Mouse (Mus musculus): ENCODE results near the gene Kri1. TPM values are rescaled to one million over a fixed set of nuclear protein-coding genes. Genes with fewer than 3 reads are reported as not detected.
"Not testable (repeated sequence)": the region's sequence is repeated elsewhere in the genome, so short reads cannot be mapped to it uniquely, and the experiment has no call there.

Gene Kri1
- total RNA-seq, 2 experiments from 2014 or later = 45.1 to 46.6 TPM

DNA sequence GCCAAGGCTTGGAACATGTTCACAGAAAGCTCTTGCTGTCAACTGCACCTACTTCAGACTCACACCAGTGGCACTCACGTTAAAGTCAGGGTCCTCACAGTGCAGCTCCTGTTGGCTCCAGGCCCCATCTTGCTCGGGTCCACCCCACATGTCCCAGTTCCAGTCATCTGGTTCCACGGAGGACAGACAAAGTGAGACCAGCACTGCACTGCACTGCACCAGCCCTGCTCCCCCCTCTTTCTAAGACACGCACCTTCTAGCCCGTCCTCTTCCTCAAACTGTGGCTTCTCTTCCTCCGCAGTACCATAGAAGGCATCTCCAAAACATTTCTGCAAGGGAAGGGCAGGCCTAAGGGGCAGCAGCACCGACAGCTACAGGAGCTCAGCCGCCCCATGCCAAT lies 11.5 kb downstream of the Kri1 start:
- no peak overlapping the region for H3K4me3 ChIP-seq
- no peak for DNase-seq (ENCODE audit: low spot score in 2 of 2)
- no peak for TF ChIP-seq CTCF (conservative IDR thresholded peaks at IDR 0.05)
- no peak overlapping the region for H3K27ac ChIP-seq

DNA sequence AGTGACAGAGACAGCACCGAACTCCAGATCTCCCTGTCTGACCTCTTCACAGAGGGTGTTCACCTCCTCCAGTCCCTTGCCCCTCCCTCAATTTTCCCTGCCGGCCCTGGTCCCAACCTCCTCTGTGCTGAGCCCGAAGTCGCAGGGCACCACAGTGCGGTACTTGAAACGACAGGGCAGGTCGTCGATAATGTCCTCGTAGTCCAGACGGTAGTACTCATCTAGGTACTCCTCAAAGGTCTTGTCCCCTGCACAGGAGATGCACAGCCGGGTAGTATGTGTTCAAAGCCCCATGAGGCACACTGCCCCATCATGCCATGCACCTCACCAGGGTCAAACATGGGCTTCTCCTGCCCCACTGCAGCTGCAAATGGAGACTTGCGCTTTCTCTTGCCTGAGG lies 12.0 kb downstream of the Kri1 start:
- TF ChIP-seq CTCF (conservative IDR thresholded peaks at IDR 0.05) = no peak
- Histone ChIP-seq H3K27ac (no peak overlapping the region), H3K4me3 (no peak overlapping the region)
- no peak for DNase-seq (ENCODE audit: low spot score in 2 of 2)

DNA sequence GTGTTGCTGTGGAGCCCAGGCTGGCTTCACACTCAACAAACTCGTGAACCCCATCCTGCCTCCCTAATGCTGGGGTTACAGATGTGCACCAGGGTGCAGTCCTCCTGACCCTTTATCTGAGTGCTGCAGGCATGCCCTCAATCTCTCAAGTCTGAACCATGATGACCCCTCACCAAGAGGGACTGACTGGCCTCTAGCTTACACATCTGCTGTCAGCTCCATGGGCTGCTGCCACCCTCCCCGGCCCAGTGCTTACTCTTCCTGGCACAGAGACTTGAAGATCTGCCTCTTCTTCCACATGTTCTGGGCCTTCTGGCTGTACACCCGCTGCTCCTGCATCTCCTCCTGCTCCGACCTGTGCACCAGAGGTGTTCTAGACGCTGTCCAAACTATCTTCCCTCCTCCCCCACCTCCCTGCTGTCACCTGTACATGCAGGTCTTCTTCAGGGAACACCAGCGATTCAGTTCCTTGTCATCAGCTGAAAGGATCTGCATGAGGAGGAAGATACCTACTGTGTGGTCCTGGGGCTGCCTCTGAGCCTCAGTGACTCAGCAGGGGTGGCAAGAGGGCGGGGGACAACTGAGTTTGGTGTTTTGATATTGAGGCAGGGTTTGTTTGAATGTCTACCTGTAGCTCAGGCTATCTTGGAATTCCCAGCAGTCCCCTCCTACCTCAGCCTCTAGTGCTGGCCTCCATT lies 12.6 kb downstream of the Kri1 start:
- H3K27ac ChIP-seq = no peak overlapping the region
- DNase-seq (ENCODE audit: low spot score in 2 of 2) = no peak
- TF ChIP-seq CTCF (conservative IDR thresholded peaks at IDR 0.05) = no peak
- H3K4me3 ChIP-seq = no peak overlapping the region

DNA sequence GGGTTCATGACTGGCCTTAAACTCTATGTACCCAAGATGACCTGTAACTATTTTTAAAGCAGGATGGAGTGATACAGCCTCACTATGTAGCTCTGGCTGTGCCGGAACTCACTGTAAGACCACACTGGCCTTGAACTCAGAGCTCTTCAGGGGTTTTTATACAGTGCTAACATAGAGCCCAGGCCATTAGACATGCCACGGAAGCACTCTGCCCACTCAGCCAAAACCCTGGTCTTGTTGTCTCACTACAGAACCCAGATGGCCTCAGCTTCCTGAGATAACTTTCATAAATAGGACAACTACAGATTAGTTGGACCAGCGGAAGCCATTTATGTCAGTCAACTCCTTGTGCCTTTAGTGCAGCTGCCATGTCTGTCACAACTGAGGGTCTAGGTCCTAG lies 13.4 kb downstream of the Kri1 start:
- no peak overlapping the region for H3K4me3 ChIP-seq
- DNase-seq (ENCODE audit: low spot score in 2 of 2) = no peak
- H3K27ac ChIP-seq = no peak overlapping the region
- TF ChIP-seq CTCF (conservative IDR thresholded peaks at IDR 0.05) = no peak

DNA sequence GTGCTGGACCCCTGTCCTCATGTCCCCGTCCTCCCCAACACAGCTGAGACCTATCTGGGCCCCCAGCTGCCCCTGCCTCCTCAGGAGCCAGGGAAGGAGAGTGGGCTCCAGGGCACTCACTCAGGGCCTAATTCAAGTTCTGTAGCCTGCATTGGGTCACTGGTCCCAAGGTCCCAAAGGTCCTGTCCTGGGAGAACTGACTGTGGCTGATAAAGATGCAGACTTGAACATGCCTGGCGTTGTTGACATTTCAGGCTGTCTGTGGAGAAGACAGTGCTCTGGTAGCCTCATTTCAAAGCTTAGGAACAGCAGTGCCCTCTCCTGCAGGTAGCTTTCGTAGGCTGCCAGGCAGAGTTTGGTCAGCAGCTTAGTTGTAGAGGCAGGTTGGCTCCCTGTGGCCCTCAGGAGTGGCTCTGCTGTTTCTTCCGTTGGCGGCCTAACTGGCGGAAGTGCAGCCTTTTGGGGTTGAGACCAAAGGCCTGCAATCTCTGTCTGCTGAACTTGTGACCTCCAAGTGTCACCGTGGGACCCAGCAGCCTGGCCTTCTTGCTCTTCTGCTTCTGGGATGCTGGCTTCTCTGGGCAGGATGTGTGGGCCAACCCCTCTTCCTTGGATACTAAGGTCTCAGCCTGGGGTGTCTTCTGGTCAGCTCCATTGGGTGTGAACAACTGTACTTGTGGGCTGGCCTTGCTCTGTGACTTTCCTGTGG lies 14.1 kb downstream of the Kri1 start:
- TF ChIP-seq CTCF (conservative IDR thresholded peaks at IDR 0.05) = no peak
- no peak overlapping the region for H3K4me3 ChIP-seq
- no peak overlapping the region for H3K27ac ChIP-seq
- DNase-seq (ENCODE audit: low spot score in 2 of 2) = no peak

DNA sequence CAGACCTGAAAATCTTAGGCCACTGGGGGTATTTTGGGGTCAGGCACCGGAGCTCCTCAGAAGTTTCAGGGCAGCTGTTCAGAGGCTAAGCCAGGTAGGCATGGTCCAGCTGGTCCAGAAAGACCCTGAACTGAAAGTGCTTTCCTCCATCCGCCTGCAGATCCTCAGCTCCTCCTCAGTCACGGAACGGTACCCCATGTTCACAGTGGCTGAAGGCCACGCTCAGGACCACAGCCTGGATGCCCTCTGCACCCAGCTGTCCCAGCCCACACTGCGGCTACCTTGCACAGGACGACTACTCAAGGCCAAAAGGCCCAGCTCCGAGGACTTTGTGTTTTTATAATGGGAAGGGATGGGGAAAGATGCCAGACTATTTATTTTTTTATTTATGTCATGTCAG lies 14.7 kb downstream of the Kri1 start:
- H3K27ac ChIP-seq = no peak overlapping the region
- DNase-seq (ENCODE audit: low spot score in 2 of 2) = no peak
- no peak for TF ChIP-seq CTCF (conservative IDR thresholded peaks at IDR 0.05)

DNA sequence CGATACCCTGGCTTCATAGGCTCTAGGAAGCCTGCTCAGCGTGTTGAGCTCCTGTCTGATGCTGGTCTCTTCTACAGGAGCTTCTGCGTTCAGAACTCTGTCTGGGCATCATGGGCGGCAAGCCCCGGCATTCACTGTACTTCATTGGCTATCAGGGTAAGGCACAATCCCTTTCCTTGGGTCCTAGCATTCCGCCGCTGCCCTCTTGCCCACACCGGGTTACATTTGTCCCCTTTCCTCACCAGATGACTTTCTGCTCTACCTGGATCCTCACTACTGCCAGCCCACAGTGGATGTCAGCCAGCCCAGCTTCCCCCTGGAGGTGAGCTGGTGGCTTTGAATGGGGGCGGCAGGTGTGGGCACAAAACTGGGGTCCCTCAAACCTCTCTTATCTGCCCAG lies 15.4 kb downstream of the Kri1 start:
- TF ChIP-seq CTCF (conservative IDR thresholded peaks at IDR 0.05) = no peak
- Histone ChIP-seq H3K4me3 (no peak overlapping the region), H3K27ac (no peak overlapping the region)
- no peak for DNase-seq (ENCODE audit: low spot score in 2 of 2)

More for the DNA sequence above, 14.7 kb downstream of the Kri1 start:
- no peak overlapping the region for H3K4me3 ChIP-seq

DNA sequence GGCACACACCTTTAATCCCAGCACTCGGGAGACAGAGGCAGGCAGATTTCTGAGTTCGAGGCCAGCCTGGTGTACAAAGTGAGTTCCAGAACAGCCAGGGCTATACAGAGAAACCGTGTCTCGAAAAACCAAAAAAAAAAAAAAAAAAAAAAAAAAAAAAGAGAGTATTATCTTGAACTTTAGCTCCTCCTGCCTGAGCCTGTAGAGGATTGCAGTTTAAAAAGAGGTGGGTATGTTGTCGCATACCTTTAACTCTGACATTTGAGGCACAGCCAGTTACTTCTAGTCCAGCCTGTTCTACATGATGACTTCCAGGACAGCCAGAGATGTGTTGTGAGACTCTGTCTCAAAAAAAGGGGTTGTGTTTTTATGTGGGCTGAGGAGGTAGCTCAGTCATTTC lies 18.2 kb downstream of the Kri1 start:
- not testable (repeated sequence) for H3K4me3 ChIP-seq; DNase-seq (ENCODE audit: low spot score in 2 of 2); H3K27ac ChIP-seq

DNA sequence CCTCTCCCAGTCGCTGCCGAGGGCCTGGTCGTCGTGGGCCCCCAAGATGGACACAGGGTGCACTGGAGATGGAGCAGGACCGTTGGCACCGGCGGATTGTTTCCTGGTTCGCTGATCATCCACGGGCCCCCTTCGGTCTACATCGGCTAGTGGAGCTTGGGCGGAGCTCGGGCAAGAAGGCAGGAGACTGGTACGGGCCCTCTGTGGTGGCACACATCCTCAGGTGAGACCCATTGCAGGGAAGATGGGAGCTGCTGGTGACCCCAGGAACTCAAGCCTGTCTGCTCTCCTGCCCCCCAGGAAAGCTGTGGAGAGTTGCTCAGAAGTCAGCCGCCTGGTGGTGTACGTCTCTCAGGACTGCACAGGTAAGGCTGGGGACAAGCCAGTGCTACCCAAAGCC lies 19.5 kb downstream of the Kri1 start:
- no peak for TF ChIP-seq CTCF (conservative IDR thresholded peaks at IDR 0.05)
- Histone ChIP-seq H3K27ac (no peak overlapping the region), H3K4me3 (no peak overlapping the region)
- DNase-seq (ENCODE audit: low spot score in 2 of 2) = no peak

DNA sequence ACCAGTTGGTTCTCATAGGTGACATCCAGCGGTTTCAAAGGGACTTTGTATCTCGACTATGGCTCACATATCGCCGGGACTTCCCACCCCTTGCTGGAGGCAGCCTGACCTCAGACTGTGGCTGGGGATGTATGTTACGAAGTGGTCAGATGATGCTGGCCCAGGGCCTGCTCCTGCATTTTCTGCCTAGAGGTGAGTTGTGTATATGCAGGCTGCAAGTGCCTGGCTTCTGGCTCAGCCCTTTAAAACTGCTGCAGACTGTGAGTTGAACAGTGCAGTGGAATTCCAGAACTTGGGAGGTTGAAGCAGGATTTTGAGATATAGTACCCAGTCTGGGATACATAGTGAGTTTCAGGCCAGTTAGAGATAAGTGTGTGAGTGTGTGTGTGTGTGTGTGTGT lies 20.9 kb downstream of the Kri1 start:
- Histone ChIP-seq H3K27ac (no peak overlapping the region), H3K4me3 (no peak overlapping the region; the same call in 1 of the 2 replicates)
- no peak for DNase-seq (ENCODE audit: low spot score in 2 of 2)
- no peak; the same call in 1 of the 2 replicates for TF ChIP-seq CTCF (conservative IDR thresholded peaks at IDR 0.05)

DNA sequence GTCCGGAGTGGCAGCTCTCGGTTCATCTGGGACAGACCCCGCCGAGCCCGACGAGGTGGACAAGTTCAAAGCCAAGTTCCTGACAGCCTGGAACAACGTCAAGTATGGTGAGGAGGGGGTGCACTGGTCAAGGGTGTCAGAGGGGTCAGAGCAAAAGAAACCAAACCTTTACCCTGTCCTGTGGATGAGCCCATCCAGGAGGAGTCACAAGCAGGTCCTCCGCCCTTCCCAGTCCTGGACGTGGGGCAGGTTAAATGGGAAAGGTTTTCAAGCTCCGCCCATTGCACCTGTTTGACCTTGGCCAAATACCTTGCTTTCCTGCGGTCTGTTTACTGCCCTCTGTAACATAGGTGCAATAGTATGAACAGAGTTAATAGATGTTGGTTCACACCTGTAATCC lies 22.2 kb downstream of the Kri1 start:
- no peak for DNase-seq (ENCODE audit: low spot score in 2 of 2)
- peak overlapping the region; percentile 98 for H3K4me3 ChIP-seq
- H3K27ac ChIP-seq = peak overlapping the region; percentile 90
- TF ChIP-seq CTCF (conservative IDR thresholded peaks at IDR 0.05) = no peak

DNA sequence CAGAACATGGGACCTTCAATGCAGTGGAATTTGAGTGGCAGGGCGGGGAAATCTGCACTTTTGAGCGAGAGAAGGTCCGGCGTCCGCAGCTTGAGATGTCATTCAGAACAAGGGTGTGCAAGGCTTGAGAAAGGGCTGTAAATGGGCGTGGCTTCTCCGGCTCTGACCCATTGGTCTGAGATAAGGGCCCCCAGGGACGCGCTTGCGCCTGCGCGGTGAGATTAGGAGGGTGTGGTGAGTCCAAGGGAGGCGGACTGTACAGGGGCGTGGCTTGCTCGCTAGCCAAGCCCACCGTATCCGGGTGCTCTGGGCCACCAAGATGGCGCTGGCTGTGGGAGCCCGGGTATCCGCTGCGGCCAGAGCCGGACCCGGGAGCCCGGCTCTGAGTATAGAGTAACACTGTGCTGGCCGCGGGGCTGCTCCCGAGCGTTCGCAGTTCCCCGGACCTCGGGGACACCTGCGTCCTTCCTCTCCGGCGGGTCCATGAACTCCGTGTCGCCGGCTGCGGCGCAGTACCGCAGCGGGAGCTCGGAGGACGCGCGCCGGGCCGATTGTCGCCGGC lies 22.7 kb downstream of the Kri1 start, which contains the start of gene Atg4d:
TSS of gene Atg4d (plus strand) at position 294 of the 562 bp plus-strand sequence.
- H3K27ac ChIP-seq = peak within 1 kb of the TSS; percentile 90
- H3K4me3 ChIP-seq = peak within 1 kb of the TSS; percentile 98
- peak; percentile 96 to 98 for DNase-seq (ENCODE audit: low spot score in 2 of 2)
- no peak for TF ChIP-seq CTCF (conservative IDR thresholded peaks at IDR 0.05)

DNA sequence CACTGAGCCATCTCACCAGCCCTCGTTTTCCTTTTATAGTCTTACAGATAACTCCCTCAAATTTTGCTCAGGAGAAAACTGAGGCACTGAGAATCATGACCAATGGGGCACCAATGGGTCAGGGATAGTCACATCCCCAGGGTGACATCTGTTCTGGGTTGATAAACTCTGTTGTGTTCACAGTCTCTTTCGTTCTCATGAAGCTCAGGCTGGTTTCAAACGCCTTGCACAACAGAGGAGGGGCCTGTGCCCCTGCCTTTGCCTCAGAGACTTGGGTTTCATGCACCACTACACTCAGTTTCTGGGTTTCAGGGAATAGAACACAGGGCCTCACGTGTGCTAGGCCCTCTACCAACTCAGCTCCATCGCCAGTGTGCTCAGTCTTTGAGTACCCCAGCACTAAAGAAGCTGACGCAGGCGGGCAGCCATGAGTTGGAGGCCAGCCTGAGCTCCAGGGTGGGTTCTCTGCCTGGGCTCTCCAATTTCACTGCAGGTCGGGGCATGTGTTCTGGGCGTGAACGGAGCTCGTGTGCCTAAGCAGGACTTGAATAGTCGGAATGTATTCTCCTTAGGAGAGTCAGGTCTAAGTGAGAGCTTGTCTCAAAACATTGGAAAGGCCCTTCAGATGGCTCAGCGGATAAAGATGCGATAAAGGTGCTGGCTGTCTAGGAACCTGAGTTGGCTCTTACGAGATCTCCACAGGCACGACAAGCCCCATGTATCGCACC lies 23.3 kb downstream of the Kri1 start:
- no peak for TF ChIP-seq CTCF (conservative IDR thresholded peaks at IDR 0.05)
- no peak for DNase-seq (ENCODE audit: low spot score in 2 of 2)
- peak overlapping the region; percentile 90 for H3K27ac ChIP-seq
- H3K4me3 ChIP-seq = peak overlapping the region; percentile 98

All from layer of hippocampus, adult 2 months (tissue).